Mouse (Mus musculus) intestine, embryonic 14.5 days (tissue): Measurements from ENCODE around the gene Myom3. TPM values are rescaled to one million over a fixed set of nuclear protein-coding genes. Genes with fewer than 3 reads are reported as not detected.
A peak's percentile ranks its signal among the peaks of the same experiment; 100 is the strongest.

ENCODE experiments used
- ATAC-seq: fragments of 200-750 bp; cut with Nextera tagmentation; replicated peaks from 2 replicates; pipeline ENCODE4 v1.8.0; 2017; ENCODE audit warnings: low read depth, moderate number of reproducible peaks, moderate TSS enrichment, moderate library complexity; ENCODE audit not compliant: low FRiP score, low TSS enrichment
- DNase-seq: peaks from one replicate; pipeline ENCODE4 v3.0.0-alpha.2; 2018; ENCODE audit warnings: low spot score
- H3K27ac ChIP-seq: fragments of 300-500 bp; sonication (generic); 2 replicates; pipeline ENCODE4 v1.5.1; 2014; ENCODE audit warnings: low read depth, mild to moderate bottlenecking, control low read depth
- H3K27me3 ChIP-seq: fragments of 300-500 bp; sonication (generic); replicated peaks from 2 replicates; pipeline ENCODE4 v1.6.1; 2014; ENCODE audit warnings: low read length, control low read depth; ENCODE audit not compliant: control insufficient read depth, insufficient read depth
- H3K36me3 ChIP-seq: fragments of 300-500 bp; sonication (generic); 2 replicates; pipeline ENCODE4 v1.6.1; 2014; ENCODE audit warnings: low read length, control low read depth; ENCODE audit not compliant: control insufficient read depth, insufficient read depth
- H3K4me1 ChIP-seq: fragments of 300-500 bp; sonication (generic); replicated peaks from 2 replicates; pipeline ENCODE4 v1.6.1; 2014; ENCODE audit warnings: low read length, control low read depth, mixed read lengths; ENCODE audit not compliant: control insufficient read depth, insufficient read depth
- H3K4me2 ChIP-seq: fragments of 300-500 bp; sonication (generic); 2 replicates; pipeline ENCODE4 v1.6.1; 2014; ENCODE audit warnings: low read length
- H3K4me3 ChIP-seq: fragments of 300-500 bp; sonication (generic); 2 replicates; pipeline ENCODE4 v1.5.1; 2014; ENCODE audit warnings: low read depth, low read length, control low read depth, mixed read lengths
- H3K9ac ChIP-seq: fragments of 300-500 bp; sonication (generic); 2 replicates; pipeline ENCODE4 v1.6.1; 2014; ENCODE audit warnings: mild to moderate bottlenecking, low read length
- H3K9me3 ChIP-seq: fragments of 300-500 bp; sonication (generic); 2 replicates; pipeline ENCODE4 v1.6.1; 2016; ENCODE audit warnings: low read length, control low read depth; ENCODE audit not compliant: control insufficient read depth
- WGBS: fragments of 180-500 bp; shearing (Covaris S2); extraction: QIAGEN DNeasy Blood & Tissue Kit; methylation state at CpG from one replicate; pipeline ENCODE4 v1.1.7; 2014; 5-methylcytosine and 5-hydroxymethylcytosine counted together
- polyA plus RNA-seq: library from polyadenylated mRNA; unstranded; fragments of >200 nt; fragmentation: Nextera tagmentation; extraction: Ambion mirVana; gene quantifications from 2 replicates; pipeline ENCODE4 v1.2.1, GENCODE M21; 2014

The Myom3 gene
- polyA plus RNA-seq, 1 experiment from 2014 or later = 0.51 TPM

GRCm38 (mm10) chr4:135730951-135731350 is 28.6 kb upstream of the Myom3 start:
- H3K4me3 ChIP-seq = no peak overlapping the region
- no peaks in the 10 kb centered on the region for H3K27me3 ChIP-seq
- DNase-seq (no peak), ATAC-seq (no peak)
- peaks cover 18% of the 10 kb centered on the region for H3K4me1 ChIP-seq
- peaks cover 5% of the 10 kb centered on the region; the same call in 1 of the 2 replicates for H3K36me3 ChIP-seq
- 82% methylated on average over 8 of the region's 8 CpGs for whole genome bisulfite sequencing
- peaks cover 12% of the 10 kb centered on the region; the same call in 1 of the 2 replicates for H3K9me3 ChIP-seq
- no peak overlapping the region for H3K27ac ChIP-seq
- no peak overlapping the region for H3K9ac ChIP-seq
- H3K4me2 ChIP-seq = no peak overlapping the region

- Histone ChIP-seq H3K27ac (no peak overlapping the region), H3K36me3 (peaks cover 5% of the 10 kb centered on the region; the same call in 1 of the 2 replicates), H3K27me3 (no peaks in the 10 kb centered on the region), H3K4me1 (peaks cover 12% of the 10 kb centered on the region), H3K4me2 (no peak overlapping the region), H3K9ac (no peak overlapping the region), H3K9me3 (peaks cover 12% of the 10 kb centered on the region; the same call in 1 of the 2 replicates), H3K4me3 (no peak overlapping the region)
- DNase-seq = no peak
- ATAC-seq = no peak
- 95% methylated on average over 14 of the region's 14 CpGs for WGBS
Measured at GRCm38 (mm10) chr4:135733901-135734300, 25.6 kb upstream of the Myom3 start.

- Histone ChIP-seq H3K4me3 (no peak overlapping the region), H3K4me1 (peaks cover 6% of the 10 kb centered on the region), H3K9me3 (peaks cover 12% of the 10 kb centered on the region; the same call in 1 of the 2 replicates), H3K4me2 (no peak overlapping the region), H3K9ac (no peak overlapping the region), H3K36me3 (peaks cover 5% of the 10 kb centered on the region; the same call in 1 of the 2 replicates), H3K27ac (no peak overlapping the region), H3K27me3 (no peaks in the 10 kb centered on the region)
- ATAC-seq = no peak
- 79% methylated on average over 3 of the region's 3 CpGs for WGBS
- DNase-seq = no peak
Measured at GRCm38 (mm10) chr4:135736903-135737302, 22.6 kb upstream of the Myom3 start.

- ATAC-seq (0 out of 2 replicates have a peak, but pooled peaks have one; percentile 54), DNase-seq (no peak)
- H3K36me3 ChIP-seq = peaks cover 5% of the 10 kb centered on the region; the same call in 1 of the 2 replicates
- peaks cover 6% of the 10 kb centered on the region for H3K4me1 ChIP-seq
- no peak overlapping the region for H3K27ac ChIP-seq
- H3K4me3 ChIP-seq = no peak overlapping the region
- H3K9me3 ChIP-seq = peaks cover 12% of the 10 kb centered on the region; the same call in 1 of the 2 replicates
- H3K4me2 ChIP-seq = no peak overlapping the region
- no peak overlapping the region for H3K9ac ChIP-seq
- 40% methylated on average over 5 of the region's 5 CpGs for WGBS
- H3K27me3 ChIP-seq = no peaks in the 10 kb centered on the region; the same call in 1 of the 2 replicates
Measured at GRCm38 (mm10) chr4:135738237-135738636, 21.3 kb upstream of the Myom3 start.

GRCm38 (mm10) chr4:135739148-135739547 is 20.4 kb upstream of the Myom3 start:
- Histone ChIP-seq H3K4me2 (no peak overlapping the region), H3K4me1 (peaks cover 14% of the 10 kb centered on the region), H3K36me3 (peaks cover 5% of the 10 kb centered on the region; the same call in 1 of the 2 replicates), H3K9me3 (peaks cover 9% of the 10 kb centered on the region; the same call in 1 of the 2 replicates), H3K27ac (0 out of 2 replicates have a peak overlapping the region, but pooled peaks have one; percentile 27), H3K4me3 (no peak overlapping the region), H3K27me3 (no peaks in the 10 kb centered on the region; the same call in 1 of the 2 replicates), H3K9ac (no peak overlapping the region)
- DNase-seq (no peak), ATAC-seq (peak; percentile 40; the same call in 1 of the 2 replicates)
- 57% methylated on average over 7 of the region's 7 CpGs for WGBS

GRCm38 (mm10) chr4:135739672-135740071 is 19.8 kb upstream of the Myom3 start:
- no peak overlapping the region for H3K4me2 ChIP-seq
- peaks cover 4% of the 10 kb centered on the region; the same call in 1 of the 2 replicates for H3K9me3 ChIP-seq
- no peak for ATAC-seq
- 78% methylated on average over 14 of the region's 14 CpGs for whole genome bisulfite sequencing
- no peaks in the 10 kb centered on the region; the same call in 1 of the 2 replicates for H3K27me3 ChIP-seq
- peaks cover 19% of the 10 kb centered on the region for H3K4me1 ChIP-seq
- no peak for DNase-seq
- no peak overlapping the region for H3K27ac ChIP-seq
- H3K4me3 ChIP-seq = no peak overlapping the region
- H3K9ac ChIP-seq = no peak overlapping the region
- peaks cover 3% of the 10 kb centered on the region; the same call in 1 of the 2 replicates for H3K36me3 ChIP-seq

- H3K27me3 ChIP-seq = peaks cover 3% of the 10 kb centered on the region; the same call in 1 of the 2 replicates
- H3K9ac ChIP-seq = no peak overlapping the region
- H3K27ac ChIP-seq = no peak overlapping the region
- peaks cover 18% of the 10 kb centered on the region for H3K4me1 ChIP-seq
- WGBS = 20% methylated on average over 6 of the region's 6 CpGs
- ATAC-seq (no peak), DNase-seq (no peak)
- no peak overlapping the region for H3K4me3 ChIP-seq
- no peaks in the 10 kb centered on the region for H3K36me3 ChIP-seq
- no peaks in the 10 kb centered on the region for H3K9me3 ChIP-seq
- no peak overlapping the region for H3K4me2 ChIP-seq
Measured at GRCm38 (mm10) chr4:135743520-135743919, 16.0 kb upstream of the Myom3 start.

- Histone ChIP-seq H3K27me3 (peaks cover 3% of the 10 kb centered on the region; the same call in 1 of the 2 replicates), H3K4me2 (no peak overlapping the region), H3K9me3 (no peaks in the 10 kb centered on the region), H3K36me3 (no peaks in the 10 kb centered on the region), H3K4me3 (no peak overlapping the region), H3K4me1 (peaks cover 18% of the 10 kb centered on the region), H3K27ac (no peak overlapping the region; the same call in 1 of the 2 replicates), H3K9ac (no peak overlapping the region)
- DNase-seq = no peak
- WGBS = 15% methylated on average over 16 of the region's 16 CpGs
- ATAC-seq = peak; percentile 46; the same call in 1 of the 2 replicates
Measured at GRCm38 (mm10) chr4:135744726-135745448, 14.6 kb upstream of the Myom3 start.
